Mouse (Mus musculus): ENCODE results near the gene Riox1.
"Not testable (repeated sequence)": the region's sequence is repeated elsewhere in the genome, so short reads cannot be mapped to it uniquely, and the experiment has no call there.

The Riox1 gene

GRCm38 (mm10) chr12:83950493-83950839 lies at the start of gene Riox1:
Riox1 (plus strand) TSS chr12:83950608.
- DNase-seq (ENCODE audit: low spot score in 2 of 2): peak; percentile 80 to 83

- DNase-seq (ENCODE audit: low spot score in 2 of 2): no peak
Measured at GRCm38 (mm10) chr12:83910451-83910850, 40.0 kb upstream of the Riox1 start.

GRCm38 (mm10) chr12:83914202-83914740 lies 36.1 kb upstream of the Riox1 start:
- no peak for DNase-seq (ENCODE audit: low spot score in 2 of 2)

GRCm38 (mm10) chr12:83914797-83915196 lies 35.6 kb upstream of the Riox1 start:
- no peak for DNase-seq (ENCODE audit: low spot score in 2 of 2)

GRCm38 (mm10) chr12:83916884-83917283 lies 33.5 kb upstream of the Riox1 start:
- no peak for DNase-seq (ENCODE audit: low spot score in 2 of 2)

- peak in 1 of 2 experiments; percentile 16 for DNase-seq (ENCODE audit: low spot score in 2 of 2)
Measured at GRCm38 (mm10) chr12:83920721-83921441, 29.5 kb upstream of the Riox1 start.

- peak; percentile 98 to 99 for DNase-seq (ENCODE audit: low spot score in 2 of 2)
Measured at GRCm38 (mm10) chr12:83921535-83922381, 28.6 kb upstream of the Riox1 start, which contains the start of gene Numb. Numb (minus strand) TSS chr12:83921934.

GRCm38 (mm10) chr12:83922724-83923485 lies 27.5 kb upstream of the Riox1 start:
- no peak for DNase-seq (ENCODE audit: low spot score in 2 of 2)

GRCm38 (mm10) chr12:83923486-83923859 lies 26.9 kb upstream of the Riox1 start:
- DNase-seq (ENCODE audit: low spot score in 2 of 2): no peak

- no peak for DNase-seq (ENCODE audit: low spot score in 2 of 2)
Measured at GRCm38 (mm10) chr12:83924332-83924731, 26.1 kb upstream of the Riox1 start.

- DNase-seq (ENCODE audit: low spot score in 2 of 2): no peak
Measured at GRCm38 (mm10) chr12:83925160-83925703, 25.2 kb upstream of the Riox1 start.

GRCm38 (mm10) chr12:83926061-83926460 lies 24.3 kb upstream of the Riox1 start:
- no peak for DNase-seq (ENCODE audit: low spot score in 2 of 2)

- no peak for DNase-seq (ENCODE audit: low spot score in 2 of 2)
Measured at GRCm38 (mm10) chr12:83927747-83928146, 22.7 kb upstream of the Riox1 start.

- no peak for DNase-seq (ENCODE audit: low spot score in 2 of 2)
Measured at GRCm38 (mm10) chr12:83929186-83929804, 21.1 kb upstream of the Riox1 start.

- no peak for DNase-seq (ENCODE audit: low spot score in 2 of 2)
Measured at GRCm38 (mm10) chr12:83937600-83937999, 12.8 kb upstream of the Riox1 start.

- not testable (repeated sequence) for DNase-seq (ENCODE audit: low spot score in 2 of 2)
Measured at GRCm38 (mm10) chr12:83938592-83938991, 11.8 kb upstream of the Riox1 start.

GRCm38 (mm10) chr12:83939332-83939731 lies 11.1 kb upstream of the Riox1 start:
- DNase-seq (ENCODE audit: low spot score in 2 of 2): no peak

GRCm38 (mm10) chr12:83940031-83940430 lies 10.4 kb upstream of the Riox1 start:
- DNase-seq (ENCODE audit: low spot score in 2 of 2): no peak

- DNase-seq (ENCODE audit: low spot score in 2 of 2): no peak
Measured at GRCm38 (mm10) chr12:83941938-83942337, 8.5 kb upstream of the Riox1 start.

- DNase-seq (ENCODE audit: low spot score in 2 of 2): no peak
Measured at GRCm38 (mm10) chr12:83947260-83947811, 3.1 kb upstream of the Riox1 start.

- no peak for DNase-seq (ENCODE audit: low spot score in 2 of 2)
Measured at GRCm38 (mm10) chr12:83949043-83949442, 1.4 kb upstream of the Riox1 start.

All from urinary bladder, postnatal 36 days (tissue).